Mouse (Mus musculus) retina, adult 2 months (tissue): ENCODE measurements at regions not wholly inside any gene's neighbourhood (a gene's known extent, or its start where the extent isn't known, plus 50 kb on each side); places are given as distances from the start of the nearest gene placed in this dataset.

Experiments
- DNase-seq: peaks from one replicate; pipeline ENCODE4 v3.0.0-alpha.2; 2012; ENCODE audit warnings: low read depth, low spot score

- no peak for DNase-seq
Observed at GRCm38 (mm10) chr1:89207306-89207705, 137.1 kb downstream of the Sh3bp4 start.

DNA sequence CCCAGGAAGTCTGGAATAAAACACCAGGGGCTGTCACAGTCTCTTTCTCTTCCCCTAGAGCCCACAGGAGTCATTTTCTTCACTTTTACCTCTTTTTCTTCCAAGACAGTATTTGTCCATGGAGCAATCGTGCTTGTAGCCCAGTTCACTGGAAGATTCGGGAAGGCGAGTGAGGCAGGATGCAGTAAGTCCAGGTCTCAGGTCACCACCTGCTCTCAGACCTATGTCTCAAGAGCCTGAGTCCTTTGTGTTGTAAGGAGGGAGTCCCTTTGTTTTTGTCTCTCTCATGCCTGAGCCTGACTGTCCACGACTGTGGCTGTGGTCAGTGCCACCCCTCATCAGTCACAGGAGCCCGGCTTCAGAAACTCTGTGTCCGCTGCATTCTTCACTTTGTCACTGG, 140.9 kb downstream of the Sh3bp4 start:
- DNase-seq, result no peak

- DNase-seq, result no peak
Observed at GRCm38 (mm10) chr1:89228426-89228825, 158.2 kb downstream of the Sh3bp4 start.

DNA sequence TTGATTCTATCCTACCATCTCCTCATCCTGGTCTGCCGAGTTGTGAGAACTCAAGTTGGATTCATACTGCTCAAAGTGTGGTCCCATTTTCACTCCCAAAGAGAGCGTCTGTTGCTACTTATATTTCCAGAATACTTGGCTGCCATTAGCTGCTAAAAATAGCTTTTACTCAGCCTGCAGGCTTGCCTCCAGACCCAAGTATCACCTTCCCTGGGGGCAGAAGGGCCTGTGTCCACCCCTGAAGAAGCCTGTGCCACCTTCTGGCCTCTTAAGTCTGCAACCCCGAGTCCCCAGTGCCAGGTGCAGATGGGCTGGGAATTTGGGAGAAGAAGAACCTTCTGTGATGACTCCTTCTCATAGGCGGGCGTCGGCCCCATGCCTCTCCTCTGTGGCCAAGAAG, 161.5 kb downstream of the Sh3bp4 start:
- DNase-seq, result no peak

DNA sequence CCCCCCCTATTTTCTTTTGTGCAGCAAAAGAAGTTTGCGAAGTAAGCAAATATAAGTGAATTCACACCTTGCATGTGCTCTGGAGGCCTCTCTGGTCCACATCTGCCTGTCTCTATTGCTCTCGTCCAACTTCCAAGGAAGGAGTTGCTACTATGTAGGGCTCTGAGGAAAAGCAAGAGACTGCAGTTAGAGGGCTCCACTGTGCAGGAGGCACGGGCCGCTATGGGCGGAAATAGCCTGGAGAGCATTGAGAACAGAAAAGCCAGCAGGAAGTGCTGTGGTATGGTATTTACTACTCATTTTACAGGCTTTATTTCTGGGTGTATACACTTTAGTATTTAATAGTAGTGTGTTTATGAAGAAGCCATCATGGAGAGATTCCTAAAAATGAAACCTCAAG, 162.2 kb downstream of the Sh3bp4 start:
- DNase-seq, result no peak

DNA sequence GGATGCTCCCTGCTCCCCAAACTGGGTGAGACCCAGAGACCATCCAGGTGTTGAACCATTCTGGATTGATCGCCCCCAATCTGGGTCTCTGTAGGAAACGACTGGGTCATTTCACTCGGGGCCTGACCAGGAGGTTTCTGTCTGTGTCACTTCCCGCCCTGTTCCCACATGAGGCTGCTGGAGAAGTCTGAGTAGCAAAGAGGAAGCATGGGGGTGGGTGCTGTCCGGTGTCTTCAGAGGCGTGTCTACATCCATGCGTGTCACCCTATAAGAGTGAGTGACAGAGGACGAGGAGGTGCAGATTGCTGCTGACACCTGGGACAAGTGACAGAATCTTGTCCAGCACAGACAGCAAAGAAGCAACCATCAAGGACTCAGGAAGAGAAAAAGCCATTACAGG, 164.7 kb downstream of the Sh3bp4 start:
- no peak for DNase-seq

DNA sequence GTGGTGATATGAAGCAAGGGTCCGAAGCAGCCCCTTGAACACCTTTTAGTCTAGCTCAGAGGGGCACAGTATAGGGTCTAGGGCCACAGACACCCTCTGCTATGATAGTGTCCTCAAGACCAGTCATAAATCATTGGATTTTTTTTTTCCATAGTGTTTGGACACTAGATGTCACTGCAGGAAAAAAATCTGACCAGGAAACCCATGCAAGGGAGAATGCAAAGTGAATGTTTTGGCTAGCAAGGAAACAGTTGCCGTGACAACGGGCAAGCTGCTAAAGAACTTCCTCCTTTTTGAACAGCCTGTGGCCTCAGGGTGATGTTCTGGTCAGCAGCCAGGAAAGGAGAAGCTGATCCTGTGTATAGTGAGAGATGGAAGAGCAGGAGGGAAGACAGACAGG, 165.1 kb downstream of the Sh3bp4 start:
- peak; percentile 49 for DNase-seq

- DNase-seq, result no peak
Observed at GRCm38 (mm10) chr1:89237696-89238095, 167.5 kb downstream of the Sh3bp4 start.

GRCm38 (mm10) chr1:89244598-89244997, 174.4 kb downstream of the Sh3bp4 start:
- DNase-seq, result no peak

DNA sequence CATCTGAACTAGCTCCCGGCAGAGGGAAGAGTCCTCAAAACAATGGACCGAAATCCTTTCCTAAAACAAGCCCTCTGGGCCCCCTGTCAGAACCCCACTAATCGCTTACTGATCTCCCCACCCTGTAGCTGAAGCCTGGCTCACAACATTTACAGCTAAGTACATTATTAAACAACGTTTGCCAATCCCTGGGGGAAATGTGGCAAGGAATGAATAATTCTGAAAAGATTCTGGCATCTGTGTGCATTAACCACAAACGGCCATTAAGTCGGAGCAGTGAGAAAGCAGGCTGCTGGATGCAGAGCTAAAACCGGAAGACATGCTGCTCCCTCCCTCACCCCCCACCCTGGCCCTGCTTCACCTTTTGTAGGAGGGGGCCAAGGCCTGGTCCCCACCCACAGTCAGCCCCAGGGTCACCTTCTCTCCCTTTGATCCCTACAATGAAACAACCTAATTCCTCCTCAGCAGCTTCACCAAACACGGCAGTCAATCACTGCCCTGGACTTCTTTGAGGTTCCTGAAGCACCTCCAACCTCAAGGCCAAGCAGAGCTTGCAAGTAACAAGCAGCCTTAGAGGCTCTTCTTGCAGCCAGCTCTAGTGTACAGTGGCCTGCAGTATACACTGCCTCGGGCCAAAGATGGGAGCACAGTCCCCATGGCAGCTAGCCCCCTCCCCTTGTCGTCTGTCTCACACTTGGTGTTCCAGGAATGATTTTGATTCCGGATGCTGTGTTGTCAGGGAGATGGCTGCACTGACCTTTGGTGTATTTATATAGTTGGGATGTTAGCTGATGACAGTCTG, 175.2 kb downstream of the Sh3bp4 start:
- no peak for DNase-seq

GRCm38 (mm10) chr1:89251753-89252152, 181.5 kb downstream of the Sh3bp4 start:
- DNase-seq, result no peak

- no peak for DNase-seq
Observed at GRCm38 (mm10) chr1:89252528-89252927, 182.3 kb downstream of the Sh3bp4 start.

DNA sequence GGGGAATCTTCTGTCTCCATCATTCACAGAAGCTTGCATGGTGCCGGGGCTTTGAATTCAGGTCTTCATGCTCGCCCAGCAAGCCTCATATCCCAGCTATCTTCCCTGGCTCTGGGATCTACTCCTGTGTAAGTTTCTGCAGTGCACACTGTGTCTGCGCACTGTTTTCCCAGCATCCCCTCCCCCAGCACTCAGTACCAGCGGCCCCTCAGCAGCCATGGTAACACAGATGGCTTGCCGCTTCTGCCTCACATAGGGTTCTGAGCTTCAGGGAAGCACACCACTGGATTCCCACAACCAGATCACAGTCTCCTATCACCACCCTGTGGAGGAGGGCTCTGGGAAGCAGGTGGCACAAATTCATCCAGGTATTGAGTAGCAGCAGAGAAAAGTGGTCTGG, 187.7 kb downstream of the Sh3bp4 start:
- no peak for DNase-seq

DNA sequence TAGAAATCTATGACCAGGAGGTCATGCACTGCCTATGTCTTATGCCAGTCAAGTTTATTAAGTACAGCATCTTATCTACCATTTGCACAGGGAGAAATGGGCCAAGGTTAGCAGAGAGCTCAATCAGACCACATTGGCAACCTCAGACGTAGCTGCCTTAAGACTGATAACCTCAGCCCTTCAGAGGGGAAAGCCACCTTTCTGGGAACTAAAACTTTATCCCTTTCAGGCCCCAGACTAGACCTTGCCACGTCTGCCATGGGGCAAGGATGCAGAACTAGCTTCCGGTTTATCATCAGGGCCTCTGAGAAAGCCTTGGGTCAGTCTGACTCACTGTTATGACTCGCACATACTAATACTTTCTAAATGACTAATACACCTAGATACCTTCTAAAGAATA, 188.8 kb upstream of the Agap1 start:
- no peak for DNase-seq

DNA sequence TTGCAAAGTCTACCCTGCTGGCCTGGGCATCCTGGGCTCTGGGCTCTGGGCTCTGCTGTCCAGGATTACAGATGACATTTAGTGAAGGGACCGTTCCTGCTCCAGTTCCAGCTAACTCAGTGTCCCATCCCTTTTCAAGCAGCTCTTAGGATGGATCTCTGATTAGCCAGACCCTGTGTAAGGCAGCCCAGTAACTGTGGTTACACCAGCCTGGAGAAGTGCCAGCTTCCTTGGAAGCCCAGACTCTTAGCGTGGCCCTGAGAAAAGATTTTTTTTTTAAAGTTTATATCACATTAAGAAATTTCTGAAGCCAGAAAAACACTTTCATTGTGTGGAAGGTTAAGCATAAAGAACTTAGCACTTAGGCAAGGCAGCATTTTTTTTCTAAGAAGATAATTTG, 185.8 kb upstream of the Agap1 start:
- DNase-seq, result no peak

GRCm38 (mm10) chr1:89271743-89272142, 182.9 kb upstream of the Agap1 start:
- no peak for DNase-seq

DNA sequence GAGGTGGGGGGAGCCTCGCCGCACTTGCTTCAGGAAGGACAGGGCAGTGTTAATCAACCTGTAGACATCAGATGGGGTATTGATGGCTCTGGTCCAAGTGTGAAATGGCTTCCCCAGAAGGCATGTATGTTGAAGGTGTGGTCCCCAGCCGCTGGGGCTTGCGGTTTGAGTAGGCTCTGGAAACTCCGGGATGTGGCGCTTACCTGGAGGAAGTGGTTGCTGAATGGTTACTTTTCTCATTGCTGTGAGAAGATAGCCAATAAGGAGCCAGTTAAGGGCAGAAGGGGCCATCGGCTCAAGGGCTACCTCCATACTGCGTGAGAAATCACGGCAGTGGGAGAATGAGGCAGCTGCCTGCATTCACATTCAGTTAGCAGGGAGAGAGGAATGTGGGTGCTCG, 181.6 kb upstream of the Agap1 start:
- DNase-seq, result no peak

- DNase-seq, result no peak
Observed at GRCm38 (mm10) chr1:89273786-89274362, 180.7 kb upstream of the Agap1 start.

DNA sequence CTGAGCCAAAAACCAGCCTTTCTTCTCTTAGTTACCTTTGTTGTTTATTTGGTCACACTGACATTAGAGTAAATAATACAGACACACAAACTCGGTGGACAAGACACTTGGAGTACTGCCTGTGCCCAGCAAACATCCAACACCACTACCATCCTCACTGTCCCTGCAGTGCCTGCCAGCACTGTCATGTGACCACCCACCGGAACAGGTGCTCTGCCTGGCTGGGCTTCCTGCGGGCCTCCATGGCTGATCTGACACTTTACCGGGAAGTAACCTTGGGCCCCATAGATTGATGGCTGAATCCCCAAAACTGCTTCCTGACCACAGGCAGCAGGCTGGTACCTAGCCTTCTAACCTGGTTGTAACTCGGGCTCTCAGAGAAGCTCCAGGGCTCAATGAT, 175.2 kb upstream of the Agap1 start:
- DNase-seq, result no peak

GRCm38 (mm10) chr1:89281107-89281655, 173.4 kb upstream of the Agap1 start:
- DNase-seq, result no peak

GRCm38 (mm10) chr1:89285041-89285440, 169.6 kb upstream of the Agap1 start:
- DNase-seq, result peak; percentile 3

- no peak for DNase-seq
Observed at GRCm38 (mm10) chr1:89287136-89287795, 167.3 kb upstream of the Agap1 start.

GRCm38 (mm10) chr1:89288001-89288400, 166.6 kb upstream of the Agap1 start:
- no peak for DNase-seq
